Mouse (Mus musculus): ENCODE results near the gene Tmem267.
"Not testable (repeated sequence)": the region's sequence is repeated elsewhere in the genome, so short reads cannot be mapped to it uniquely, and the experiment has no call there.

- TF ChIP-seq CTCF (IDR thresholded peaks at IDR 0.05; ENCODE audit: low read depth, low read length); POLR2AphosphoS5 (IDR thresholded peaks at IDR 0.05; ENCODE audit: insufficient replicate concordance, low read depth, low read length); TAL1 (conservative IDR thresholded peaks at IDR 0.05; ENCODE audit: low read depth, low read length): not testable (repeated sequence)
Measured at GRCm38 (mm10) chr13:119598466-119598865, 110.6 kb downstream of the Tmem267 start.

All from G1E (cell line).